Mouse (Mus musculus): ENCODE data around the gene Smpdl3b. TPM values are rescaled to one million over a fixed set of nuclear protein-coding genes. Genes with fewer than 3 reads are reported as not detected.
A peak's percentile ranks its signal among the peaks of the same experiment; 100 is the strongest.

The Smpdl3b gene
- 4.6 and 5.2 TPM in 2 replicates for polyA plus RNA-seq (2015; fragmentation: Nextera tagmentation; extraction: Ambion mirVana)

DNA sequence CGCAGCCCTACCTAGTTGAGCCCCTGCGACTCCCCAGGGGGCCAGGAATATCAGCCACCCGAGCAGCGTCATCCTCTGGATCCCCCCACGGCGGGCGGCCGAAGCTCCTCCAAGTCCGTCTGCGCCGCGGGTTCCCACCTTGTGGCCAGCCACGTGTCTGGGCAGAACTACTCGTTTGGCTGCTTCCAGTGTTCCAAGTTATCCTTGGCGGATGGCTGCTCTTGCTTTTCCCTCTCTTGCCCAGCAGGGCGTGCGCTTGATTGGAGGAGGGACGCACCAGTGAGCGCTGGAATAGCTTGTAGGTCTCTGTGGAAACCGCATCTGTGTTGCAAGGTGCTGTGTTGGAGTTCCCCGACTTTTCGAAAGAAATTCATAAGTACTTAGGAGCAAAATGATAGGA, at the start of gene Smpdl3b:
TSS of gene Smpdl3b (minus strand) at position 279 of the 400 bp plus-strand sequence.
- under 1% methylated on average over 22 of the region's 22 CpGs for WGBS
- ATAC-seq (ENCODE audit: low FRiP score, low TSS enrichment), result peak; percentile 87

DNA sequence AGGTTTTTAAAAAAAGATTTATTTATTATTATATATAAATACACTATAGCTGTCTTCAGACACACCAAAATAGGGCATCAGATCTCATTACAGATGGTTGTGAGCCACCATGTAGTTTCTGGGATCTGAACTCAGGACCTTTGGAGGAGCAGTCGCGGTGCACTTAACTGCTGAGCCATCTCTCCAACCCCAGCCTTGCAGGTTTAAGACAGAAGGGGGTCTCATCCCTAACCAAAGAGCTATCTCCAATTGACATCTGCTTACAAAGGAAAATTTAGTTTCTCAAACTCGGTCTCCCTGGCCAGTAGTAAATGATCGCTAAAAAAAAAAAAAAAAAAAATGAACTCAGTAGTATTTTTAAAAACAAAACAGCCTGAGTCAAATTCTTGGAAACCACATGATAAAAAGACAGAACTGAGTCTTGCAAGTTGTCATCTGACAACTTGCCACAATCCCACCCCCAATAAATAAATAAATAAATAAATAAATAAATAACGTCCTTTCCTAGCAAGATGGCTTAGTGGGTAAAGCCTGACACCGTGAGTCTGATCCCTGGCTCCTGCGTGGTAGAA, 49.7 kb upstream of the Smpdl3b start:
- ATAC-seq (ENCODE audit: low FRiP score, low TSS enrichment) (no peak), DNase-seq (ENCODE audit: low spot score) (no peak)
- H3K27me3 ChIP-seq (ENCODE audit: control insufficient read depth, insufficient read depth, low read length), result no peaks in the 10 kb centered on the region

More for the DNA sequence above, at the start of gene Smpdl3b:
- H3K36me3 ChIP-seq (ENCODE audit: control insufficient read depth, insufficient read depth, low read length), result no peaks in the 10 kb centered on the region
- peak; percentile 77 for DNase-seq (ENCODE audit: low spot score)
- H3K4me3 ChIP-seq (ENCODE audit: low read depth, low read length), result peak within 1 kb of the TSS; percentile 46
- H3K9me3 ChIP-seq (ENCODE audit: control insufficient read depth, low read length), result no peaks in the 10 kb centered on the region
- peak within 1 kb of the TSS; percentile 49 for H3K9ac ChIP-seq (ENCODE audit: low read length)
- H3K27me3 ChIP-seq (ENCODE audit: control insufficient read depth, insufficient read depth, low read length), result no peaks in the 10 kb centered on the region
- peak within 1 kb of the TSS; percentile 59; the same call in 1 of the 2 replicates for H3K27ac ChIP-seq (replicated peaks)
- peak within 1 kb of the TSS; percentile 74 for H3K4me2 ChIP-seq (replicated peaks; ENCODE audit: low read depth)
- TF ChIP-seq EP300 (optimal IDR thresholded peaks at IDR 0.05) (no peak), CTCF (IDR thresholded peaks at IDR 0.05; ENCODE audit: low read depth) (peak; percentile 78)
- H3K4me1 ChIP-seq (replicated peaks; ENCODE audit: control insufficient read depth, insufficient read depth), result peaks cover 4% of the 10 kb centered on the region; the same call in 1 of the 2 replicates

GRCm38 (mm10) chr4:132805599-132806197, 48.6 kb upstream of the Smpdl3b start:
- H3K27me3 ChIP-seq (ENCODE audit: control insufficient read depth, insufficient read depth, low read length), result no peaks in the 10 kb centered on the region
- no peak overlapping the region for H3K27ac ChIP-seq (replicated peaks)
- H3K4me2 ChIP-seq (replicated peaks; ENCODE audit: low read depth), result no peak overlapping the region
- TF ChIP-seq EP300 (optimal IDR thresholded peaks at IDR 0.05) (no peak), CTCF (IDR thresholded peaks at IDR 0.05; ENCODE audit: low read depth) (no peak)
- no peak overlapping the region for H3K9ac ChIP-seq (ENCODE audit: low read length)
- H3K4me3 ChIP-seq (ENCODE audit: low read depth, low read length), result no peak overlapping the region
- no peaks in the 10 kb centered on the region for H3K4me1 ChIP-seq (replicated peaks; ENCODE audit: control insufficient read depth, insufficient read depth)
- DNase-seq (ENCODE audit: low spot score) (no peak), ATAC-seq (ENCODE audit: low FRiP score, low TSS enrichment) (no peak)
- 67% methylated on average over 12 of the region's 12 CpGs for WGBS
- no peaks in the 10 kb centered on the region for H3K36me3 ChIP-seq (ENCODE audit: control insufficient read depth, insufficient read depth, low read length)
- no peaks in the 10 kb centered on the region for H3K9me3 ChIP-seq (ENCODE audit: control insufficient read depth, low read length)

More for the DNA sequence above, 49.7 kb upstream of the Smpdl3b start:
- Histone ChIP-seq H3K9me3 (ENCODE audit: control insufficient read depth, low read length) (no peaks in the 10 kb centered on the region), H3K4me3 (ENCODE audit: low read depth, low read length) (no peak overlapping the region), H3K4me2 (replicated peaks; ENCODE audit: low read depth) (no peak overlapping the region), H3K4me1 (replicated peaks; ENCODE audit: control insufficient read depth, insufficient read depth) (no peaks in the 10 kb centered on the region), H3K27ac (replicated peaks) (no peak overlapping the region), H3K36me3 (ENCODE audit: control insufficient read depth, insufficient read depth, low read length) (no peaks in the 10 kb centered on the region), H3K9ac (ENCODE audit: low read length) (no peak overlapping the region)
- WGBS, result 80% methylated on average over 7 of the region's 7 CpGs
- TF ChIP-seq EP300 (optimal IDR thresholded peaks at IDR 0.05) (no peak), CTCF (IDR thresholded peaks at IDR 0.05; ENCODE audit: low read depth) (no peak)

GRCm38 (mm10) chr4:132805146-132805545, 48.1 kb upstream of the Smpdl3b start:
- WGBS, result 82% methylated on average over 5 of the region's 5 CpGs
- no peaks in the 10 kb centered on the region for H3K27me3 ChIP-seq (ENCODE audit: control insufficient read depth, insufficient read depth, low read length)
- no peaks in the 10 kb centered on the region for H3K9me3 ChIP-seq (ENCODE audit: control insufficient read depth, low read length)
- H3K9ac ChIP-seq (ENCODE audit: low read length), result no peak overlapping the region
- DNase-seq (ENCODE audit: low spot score), result no peak
- no peak for TF ChIP-seq CTCF (IDR thresholded peaks at IDR 0.05; ENCODE audit: low read depth)
- no peaks in the 10 kb centered on the region for H3K4me1 ChIP-seq (replicated peaks; ENCODE audit: control insufficient read depth, insufficient read depth)
- H3K4me3 ChIP-seq (ENCODE audit: low read depth, low read length), result no peak overlapping the region
- H3K27ac ChIP-seq (replicated peaks), result no peak overlapping the region
- no peak overlapping the region for H3K4me2 ChIP-seq (replicated peaks; ENCODE audit: low read depth)
- no peaks in the 10 kb centered on the region for H3K36me3 ChIP-seq (ENCODE audit: control insufficient read depth, insufficient read depth, low read length)
- ATAC-seq (ENCODE audit: low FRiP score, low TSS enrichment), result no peak

GRCm38 (mm10) chr4:132804331-132804730, 47.3 kb upstream of the Smpdl3b start:
- H3K9ac ChIP-seq (ENCODE audit: low read length), result no peak overlapping the region
- no peak for DNase-seq (ENCODE audit: low spot score)
- no peak overlapping the region for H3K4me3 ChIP-seq (ENCODE audit: low read depth, low read length)
- H3K27me3 ChIP-seq (ENCODE audit: control insufficient read depth, insufficient read depth, low read length), result no peaks in the 10 kb centered on the region
- TF ChIP-seq CTCF (IDR thresholded peaks at IDR 0.05; ENCODE audit: low read depth) (no peak), EP300 (optimal IDR thresholded peaks at IDR 0.05) (no peak)
- H3K9me3 ChIP-seq (ENCODE audit: control insufficient read depth, low read length), result no peaks in the 10 kb centered on the region
- H3K4me1 ChIP-seq (replicated peaks; ENCODE audit: control insufficient read depth, insufficient read depth), result no peaks in the 10 kb centered on the region
- 79% methylated on average over 6 of the region's 6 CpGs for WGBS
- no peak overlapping the region for H3K27ac ChIP-seq (replicated peaks)
- ATAC-seq (ENCODE audit: low FRiP score, low TSS enrichment), result no peak
- H3K4me2 ChIP-seq (replicated peaks; ENCODE audit: low read depth), result no peak overlapping the region
- H3K36me3 ChIP-seq (ENCODE audit: control insufficient read depth, insufficient read depth, low read length), result no peaks in the 10 kb centered on the region

- H3K9me3 ChIP-seq (ENCODE audit: control insufficient read depth, low read length), result no peaks in the 10 kb centered on the region
- DNase-seq (ENCODE audit: low spot score), result no peak
- H3K27ac ChIP-seq (replicated peaks), result no peak overlapping the region
- H3K4me3 ChIP-seq (ENCODE audit: low read depth, low read length), result no peak overlapping the region
- no peak overlapping the region for H3K9ac ChIP-seq (ENCODE audit: low read length)
- H3K4me1 ChIP-seq (replicated peaks; ENCODE audit: control insufficient read depth, insufficient read depth), result no peaks in the 10 kb centered on the region
- no peaks in the 10 kb centered on the region for H3K36me3 ChIP-seq (ENCODE audit: control insufficient read depth, insufficient read depth, low read length)
- WGBS, result 95% methylated on average over 7 of the region's 7 CpGs
- H3K4me2 ChIP-seq (replicated peaks; ENCODE audit: low read depth), result no peak overlapping the region
- no peaks in the 10 kb centered on the region for H3K27me3 ChIP-seq (ENCODE audit: control insufficient read depth, insufficient read depth, low read length)
- TF ChIP-seq EP300 (optimal IDR thresholded peaks at IDR 0.05) (no peak), CTCF (IDR thresholded peaks at IDR 0.05; ENCODE audit: low read depth) (no peak)
- ATAC-seq (ENCODE audit: low FRiP score, low TSS enrichment), result no peak
Measured at GRCm38 (mm10) chr4:132803876-132804275, 46.8 kb upstream of the Smpdl3b start.
